Mouse (Mus musculus) testis, adult 2 months (tissue): ENCODE data around the gene Traf5.

ENCODE experiments used
- CTCF ChIP-seq: fragments of 200-500 bp; IDR thresholded peaks from 2 replicates; pipeline ENCODE4 v1.5.1; 2012; ENCODE audit warnings: low read depth, mild to moderate bottlenecking, inconsistent platforms, low read length, moderate library complexity; ENCODE audit not compliant: control insufficient read depth, insufficient read depth, insufficient replicate concordance
- POLR2A ChIP-seq: fragments of 200-500 bp; IDR thresholded peaks from 2 replicates; pipeline ENCODE4 v1.6.1; 2012; ENCODE audit warnings: low read depth, mild to moderate bottlenecking, inconsistent platforms, low read length, moderate library complexity; ENCODE audit not compliant: control insufficient read depth

DNA sequence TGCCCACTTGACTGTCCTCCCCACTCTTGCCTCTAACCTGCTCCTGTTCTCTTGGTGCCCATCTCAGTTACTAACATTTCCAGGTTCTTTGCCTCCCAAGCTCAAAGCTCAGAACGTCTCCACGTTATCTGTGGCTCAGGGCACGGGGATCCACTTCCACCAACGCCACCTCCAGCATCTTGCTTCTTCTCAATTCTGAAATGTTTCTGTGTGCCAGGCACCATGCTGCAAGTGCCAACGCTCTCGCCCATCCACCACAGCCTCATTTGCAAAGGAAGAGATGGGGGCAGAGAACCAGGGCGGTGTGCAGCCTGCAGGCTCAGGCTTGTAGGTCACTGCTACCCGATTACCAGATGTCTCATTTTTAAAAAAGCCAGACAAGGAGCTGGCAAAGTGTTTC, 39.9 kb downstream of the Traf5 start:
- TF ChIP-seq POLR2A (no peak), CTCF (no peak)
